Mouse (Mus musculus): Measurements from ENCODE around the gene Armh1.

Gene Armh1

DNA sequence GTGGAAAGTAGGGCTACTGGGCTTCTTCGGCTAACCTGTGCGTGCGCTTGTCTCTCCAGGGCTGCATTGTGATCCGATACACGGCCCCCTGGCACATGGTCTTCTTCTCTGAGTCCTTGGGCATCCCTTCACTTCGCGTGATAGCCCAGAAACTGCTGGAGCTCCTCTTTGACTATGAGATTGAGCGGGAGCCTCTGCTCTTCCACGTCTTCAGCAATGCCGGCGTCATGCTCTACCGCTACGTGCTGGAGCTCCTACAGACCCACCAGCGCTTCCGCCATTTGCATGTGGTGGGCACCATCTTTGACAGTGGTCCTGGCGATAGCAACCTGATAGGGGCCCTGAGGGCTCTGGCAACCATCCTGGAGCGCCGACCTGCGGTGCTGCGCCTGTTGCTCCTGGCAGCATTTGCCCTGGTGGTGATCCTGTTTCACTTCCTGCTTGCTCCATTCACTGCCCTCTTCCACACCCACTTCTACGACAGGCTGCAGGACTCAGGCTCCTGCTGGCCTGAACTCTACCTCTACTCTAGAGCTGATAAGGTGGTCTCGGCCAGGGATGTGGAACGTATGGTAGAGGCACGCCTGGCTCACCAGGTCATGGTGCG, 16.0 kb upstream of the Armh1 start:
- peak; percentile 54 for DNase-seq (ENCODE audit: low read depth, low spot score)

DNA sequence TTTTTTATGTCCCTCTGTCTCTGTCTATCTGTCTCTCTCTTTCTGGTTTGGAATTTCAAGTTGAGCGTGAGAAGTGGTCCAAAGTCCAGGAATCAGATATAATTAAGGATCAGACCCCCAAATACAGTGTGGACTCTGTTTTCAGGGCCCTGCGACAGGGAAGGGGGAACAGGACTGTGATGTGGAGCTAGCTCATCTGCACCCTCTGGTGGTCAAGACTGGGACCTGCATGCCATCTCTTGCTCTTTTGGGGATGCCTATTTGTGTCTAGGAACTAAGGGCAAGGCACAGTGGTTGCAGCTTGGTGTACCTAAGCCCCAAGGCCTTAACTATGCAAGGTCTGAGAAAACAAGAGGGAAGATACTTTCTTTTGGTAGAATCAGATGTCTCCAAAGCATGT, 15.4 kb upstream of the Armh1 start:
- DNase-seq (ENCODE audit: low read depth, low spot score) = peak; percentile 86

DNA sequence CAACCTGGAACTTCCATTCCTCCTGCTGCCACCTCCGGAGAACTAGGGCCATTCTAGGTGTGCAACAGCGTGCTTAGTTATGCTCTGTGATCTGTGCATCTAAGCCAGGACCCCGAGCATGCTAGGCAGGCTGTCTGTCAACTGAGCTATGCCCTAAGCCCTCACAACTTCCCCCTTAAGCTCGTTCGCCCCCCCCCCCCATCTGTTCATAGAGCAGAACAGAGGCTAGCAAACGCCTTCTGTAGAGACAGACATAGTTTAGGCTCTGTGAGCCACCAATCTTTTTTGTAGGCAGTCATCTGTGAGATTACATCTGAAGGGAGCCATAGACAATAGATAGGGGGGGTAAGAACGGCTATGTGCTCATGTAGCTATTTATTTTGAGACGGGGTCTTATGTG, 11.1 kb upstream of the Armh1 start:
- no peak for DNase-seq (ENCODE audit: low read depth, low spot score)

DNA sequence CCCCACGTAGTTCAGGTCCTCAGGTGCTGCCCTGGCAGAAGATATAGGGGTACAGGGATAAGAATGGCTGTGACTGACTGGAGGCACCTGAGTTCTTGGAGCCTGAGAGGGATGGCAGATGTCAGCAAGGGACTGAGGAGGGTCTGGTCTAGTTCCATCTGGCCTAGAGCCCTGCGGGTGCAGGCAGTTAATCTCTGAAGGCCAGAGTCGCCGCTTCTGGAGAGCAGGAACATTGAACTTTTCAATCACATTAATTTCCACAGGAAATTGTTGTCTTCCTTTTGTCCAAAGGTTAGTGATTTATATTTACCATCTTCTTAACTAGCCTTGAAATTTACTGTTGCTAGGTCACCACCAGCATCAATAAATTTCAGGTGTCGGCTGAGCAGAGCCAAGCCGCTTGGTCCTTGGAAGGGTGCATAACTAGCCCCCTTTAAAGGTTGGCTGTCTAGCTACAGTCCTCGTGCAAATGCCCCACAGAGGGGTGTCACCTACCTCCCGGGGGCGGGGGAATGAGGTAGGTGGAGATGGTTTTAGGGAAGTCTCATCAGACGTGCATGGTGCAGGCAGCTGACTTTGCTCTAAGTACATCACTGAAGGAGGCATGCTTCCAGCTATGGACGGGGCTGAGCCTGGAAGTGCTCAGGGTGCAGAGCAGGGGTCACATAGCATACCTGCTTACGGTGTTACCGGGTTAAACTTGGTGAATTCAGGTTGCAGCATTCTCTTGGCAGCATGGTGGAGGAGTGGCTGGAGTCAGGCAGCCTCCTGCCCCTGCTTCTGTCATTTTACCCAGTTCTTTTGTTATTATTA, 10.4 kb upstream of the Armh1 start:
- DNase-seq (ENCODE audit: low read depth, low spot score) = no peak

DNA sequence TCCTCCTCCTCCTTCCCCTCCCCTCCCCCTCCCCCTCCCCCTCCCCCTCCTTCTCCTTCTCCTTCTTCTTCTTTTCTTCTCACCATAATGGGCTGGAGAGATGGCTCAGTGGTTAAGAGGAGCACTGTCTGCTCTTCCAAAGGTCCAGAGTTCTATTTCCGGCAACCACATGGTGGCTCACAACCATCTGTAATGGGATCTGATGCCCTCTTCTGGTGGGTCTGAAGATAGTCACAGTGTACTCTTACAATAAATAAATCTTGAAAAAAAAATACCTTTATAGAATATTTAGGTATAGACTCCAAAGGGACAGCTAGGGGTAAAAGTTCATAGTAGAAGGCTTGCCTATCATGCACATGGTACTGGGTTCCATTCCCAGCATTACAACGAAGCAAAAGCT, 9.3 kb upstream of the Armh1 start:
- DNase-seq (ENCODE audit: low read depth, low spot score) = peak; percentile 55

DNA sequence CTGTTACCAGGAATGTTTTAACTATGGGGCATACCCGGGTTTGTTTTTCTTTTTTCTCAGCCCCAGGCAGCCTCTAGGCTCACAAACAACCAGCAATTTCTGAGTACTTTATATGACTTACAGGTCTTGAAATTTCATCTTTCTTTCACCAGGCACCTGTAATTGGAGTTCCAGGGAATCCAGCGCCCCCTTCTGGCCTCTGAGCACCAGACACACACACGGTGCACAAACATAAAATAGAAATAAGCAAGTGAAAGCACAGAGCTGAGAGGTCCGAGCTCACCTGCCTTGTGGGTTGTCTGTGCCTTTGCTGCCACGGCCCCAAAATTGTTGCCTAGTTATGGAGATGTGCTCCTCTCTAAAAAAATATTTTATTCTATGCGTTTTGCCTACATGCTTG, 8.0 kb upstream of the Armh1 start:
- peak; percentile 76 for DNase-seq (ENCODE audit: low read depth, low spot score)

DNA sequence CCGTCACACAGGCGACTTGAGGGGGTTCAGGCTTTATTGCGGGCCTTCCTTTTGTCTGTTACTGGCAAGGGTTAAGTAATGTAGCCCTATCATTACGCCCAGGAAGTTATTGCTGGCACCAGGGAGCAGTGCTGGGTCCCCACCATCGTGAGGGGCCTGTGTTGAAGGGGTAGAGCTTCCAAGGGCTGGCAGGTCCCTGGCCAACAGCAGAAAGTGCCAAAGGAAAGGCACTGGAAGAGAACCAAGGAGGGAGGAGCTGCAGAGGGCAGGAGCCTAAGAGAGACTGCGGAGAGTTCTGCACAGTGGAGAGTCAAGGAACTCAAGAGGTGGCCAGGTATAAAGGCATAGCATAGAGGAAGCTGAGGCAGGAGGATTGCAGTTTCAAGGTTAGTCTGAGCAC, 2.7 kb upstream of the Armh1 start:
- no peak for DNase-seq (ENCODE audit: low read depth, low spot score)

DNA sequence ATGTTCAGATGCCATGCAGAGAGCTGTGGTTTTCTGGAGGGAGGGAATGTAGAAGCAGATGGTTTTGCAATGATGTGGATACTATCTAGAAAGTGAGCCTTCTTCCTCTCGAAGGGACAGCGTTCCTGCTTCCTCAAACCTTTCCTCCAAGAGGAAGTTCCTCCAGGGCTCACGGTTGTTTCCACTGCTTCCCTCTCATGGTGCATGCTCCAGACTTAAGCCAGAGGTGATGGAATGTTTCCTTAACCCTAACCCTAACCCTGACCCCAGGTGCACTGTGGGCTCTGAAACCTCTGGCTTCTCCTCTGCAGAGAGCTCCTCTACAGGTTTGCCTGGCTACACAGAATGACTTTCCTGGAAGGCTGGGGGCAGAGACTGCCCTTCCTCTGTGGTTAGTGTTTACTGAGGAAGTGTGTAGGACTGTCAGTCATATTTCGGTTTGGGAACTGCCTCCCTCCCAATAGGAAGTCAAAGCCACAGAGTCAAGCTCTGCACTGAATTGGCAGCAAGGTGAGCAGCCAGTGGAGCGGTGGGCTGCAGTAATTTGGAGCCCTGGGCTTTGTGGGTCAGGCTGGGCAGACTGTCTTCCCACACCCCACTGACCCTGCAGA, 2.2 kb upstream of the Armh1 start:
- DNase-seq (ENCODE audit: low read depth, low spot score) = no peak

DNA sequence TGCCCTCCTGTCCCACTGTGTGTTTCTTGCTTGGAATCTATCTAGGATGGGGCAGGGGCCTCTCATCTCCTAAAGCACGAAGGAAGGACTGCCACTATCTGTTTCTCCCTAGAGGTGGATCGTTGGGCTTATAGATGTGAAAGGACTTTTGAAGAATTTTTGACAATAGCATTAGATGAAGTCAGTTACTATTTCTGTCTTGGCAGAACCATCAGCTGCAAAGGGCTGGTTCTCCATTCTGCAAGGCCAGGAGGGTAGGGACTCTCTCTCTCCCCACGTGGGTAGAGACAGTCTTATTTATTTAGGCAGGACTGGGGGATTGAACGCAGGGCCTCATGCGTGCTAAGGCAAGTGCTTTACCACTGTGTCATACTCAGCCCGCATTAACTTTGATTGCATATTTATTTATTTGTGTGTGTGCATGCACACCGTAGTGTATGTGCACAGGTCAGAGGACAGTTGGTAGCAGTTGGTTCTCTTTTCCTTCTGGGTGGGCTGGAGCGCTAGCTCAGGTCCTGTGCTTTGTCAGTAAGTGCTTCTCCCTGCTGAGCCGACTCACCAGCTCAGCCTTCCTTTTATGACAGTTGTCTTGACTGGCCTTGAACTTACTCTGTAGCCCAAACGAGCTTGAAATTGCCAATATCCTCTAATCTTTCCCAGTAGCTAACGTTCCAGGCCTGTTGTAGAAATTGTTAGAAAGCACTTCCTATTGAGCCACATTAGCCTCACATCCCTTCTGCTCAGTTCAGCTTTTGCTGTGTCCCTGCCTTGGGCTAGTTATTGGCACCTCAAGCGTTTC, 1.5 kb upstream of the Armh1 start:
- DNase-seq (ENCODE audit: low read depth, low spot score) = no peak

DNA sequence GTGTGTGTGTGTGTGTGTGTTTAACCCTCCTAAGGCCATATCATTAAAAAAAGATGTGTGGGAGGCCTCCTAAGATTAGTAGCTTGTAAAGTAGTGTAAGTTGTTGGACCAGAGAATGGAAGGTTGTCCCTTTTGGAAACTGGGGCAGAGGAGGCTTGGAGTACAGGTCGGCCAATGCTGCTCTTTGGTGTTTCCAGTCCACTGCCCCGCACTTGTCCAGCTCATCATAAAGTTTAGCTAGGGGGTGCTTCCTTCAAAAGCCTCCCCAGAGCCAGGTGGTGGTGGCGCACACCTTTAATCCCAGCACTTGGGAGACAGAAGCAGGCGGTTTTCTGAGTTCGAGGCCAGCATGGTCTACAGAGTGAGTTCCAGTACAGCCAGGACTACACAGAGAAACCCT, 830 bp upstream of the Armh1 start:
- DNase-seq (ENCODE audit: low read depth, low spot score) = no peak

DNA sequence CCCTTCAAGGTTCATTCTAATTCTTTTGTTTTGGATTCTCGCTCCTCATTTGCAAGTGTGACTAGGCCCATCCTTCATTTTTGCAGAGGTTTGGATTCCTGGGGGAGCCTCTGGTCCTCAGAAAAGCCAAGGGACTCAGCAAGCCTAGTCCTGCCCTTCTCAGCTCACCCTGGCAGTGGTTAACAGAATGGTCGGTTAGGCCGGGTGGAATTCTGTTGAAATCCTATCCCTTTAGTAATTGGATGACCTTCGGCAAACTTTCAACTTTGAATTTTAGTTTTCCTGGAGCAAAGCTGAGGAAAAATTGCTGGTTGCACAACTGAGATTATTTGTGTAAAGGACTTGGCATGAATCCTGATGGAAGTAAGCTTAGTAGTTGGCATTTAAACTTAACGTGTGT, 426 bp upstream of the Armh1 start:
- DNase-seq (ENCODE audit: low read depth, low spot score) = no peak

DNA sequence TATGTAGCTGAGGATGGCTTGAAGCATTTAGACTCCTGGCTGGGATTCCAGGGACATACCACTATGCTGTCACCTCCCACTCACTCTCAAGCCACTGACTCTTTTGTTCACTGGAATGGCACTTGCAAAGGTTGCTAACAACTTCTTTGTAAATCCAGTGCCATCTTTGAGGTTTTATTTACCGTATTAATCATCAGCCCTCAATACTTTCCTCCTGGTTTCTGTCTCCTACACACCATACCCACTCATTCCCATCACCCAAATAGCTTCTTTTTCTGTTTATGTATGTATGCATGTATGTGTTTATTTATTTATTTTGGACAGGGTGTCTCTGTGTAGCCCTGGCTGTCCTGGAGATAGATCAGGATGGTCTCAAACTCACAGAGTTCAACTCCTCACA, 943 bp downstream of the Armh1 start:
- DNase-seq (ENCODE audit: low read depth, low spot score) = no peak

DNA sequence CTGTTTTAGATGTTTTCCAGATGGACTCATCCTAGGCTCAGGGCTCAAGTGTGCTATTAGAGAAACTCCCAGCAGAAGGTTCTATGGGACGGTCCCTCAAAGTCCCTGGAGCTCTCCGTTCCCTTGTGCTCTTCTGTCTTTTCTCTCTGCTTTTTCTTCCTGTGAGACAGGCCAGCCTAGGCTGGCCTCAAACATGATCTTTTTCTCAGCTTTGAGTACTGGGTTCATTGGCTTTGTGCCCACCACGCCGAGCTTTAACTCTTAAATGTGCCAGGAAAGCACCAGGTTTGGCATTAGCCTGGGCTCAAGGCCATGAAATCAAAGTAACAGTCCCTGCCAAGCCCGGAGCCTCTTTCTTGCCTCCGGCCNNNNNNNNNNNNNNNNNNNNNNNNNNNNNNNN, 11.1 kb downstream of the Armh1 start:
- DNase-seq (ENCODE audit: low read depth, low spot score) = no peak

DNA sequence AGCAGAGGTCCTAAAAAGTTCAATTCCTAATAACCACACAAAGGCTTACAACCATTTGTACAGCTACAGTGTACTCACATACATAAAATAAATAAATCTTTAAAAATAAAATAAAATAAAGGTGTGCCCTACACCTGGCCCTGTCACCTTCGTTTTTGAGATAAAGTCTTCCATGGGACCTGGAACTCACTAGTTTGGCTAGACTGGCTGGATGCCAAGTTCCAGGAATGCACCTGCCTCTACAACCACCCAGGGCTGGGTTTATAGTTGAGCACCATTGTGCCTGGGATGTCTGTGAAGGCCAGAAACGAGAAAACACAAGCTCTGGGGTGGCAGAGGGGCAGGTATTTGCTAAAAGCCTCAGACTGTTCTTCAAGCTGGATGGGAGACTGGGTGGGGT, 12.8 kb downstream of the Armh1 start:
- no peak for DNase-seq (ENCODE audit: low read depth, low spot score)

DNA sequence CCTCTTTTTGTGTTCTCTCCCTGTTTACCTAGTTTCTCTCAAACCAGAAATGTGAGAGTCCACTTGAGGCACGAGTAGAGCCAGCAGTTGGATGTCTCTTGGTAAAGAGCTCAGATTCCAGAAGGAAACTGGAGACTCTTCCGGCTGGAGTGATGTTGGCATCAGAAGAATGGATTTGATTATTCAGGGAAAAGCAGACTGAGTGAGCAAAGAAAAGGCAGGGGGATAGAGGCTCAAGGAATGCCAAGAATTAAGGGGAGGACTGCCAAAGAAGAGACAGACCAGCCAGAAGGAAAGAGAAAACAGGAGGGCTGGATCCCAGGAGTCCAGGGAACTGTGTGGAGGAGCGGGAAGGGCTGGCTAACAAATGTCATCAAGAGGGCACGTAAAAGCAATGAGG, 16.1 kb downstream of the Armh1 start:
- no peak for DNase-seq (ENCODE audit: low read depth, low spot score)

DNA sequence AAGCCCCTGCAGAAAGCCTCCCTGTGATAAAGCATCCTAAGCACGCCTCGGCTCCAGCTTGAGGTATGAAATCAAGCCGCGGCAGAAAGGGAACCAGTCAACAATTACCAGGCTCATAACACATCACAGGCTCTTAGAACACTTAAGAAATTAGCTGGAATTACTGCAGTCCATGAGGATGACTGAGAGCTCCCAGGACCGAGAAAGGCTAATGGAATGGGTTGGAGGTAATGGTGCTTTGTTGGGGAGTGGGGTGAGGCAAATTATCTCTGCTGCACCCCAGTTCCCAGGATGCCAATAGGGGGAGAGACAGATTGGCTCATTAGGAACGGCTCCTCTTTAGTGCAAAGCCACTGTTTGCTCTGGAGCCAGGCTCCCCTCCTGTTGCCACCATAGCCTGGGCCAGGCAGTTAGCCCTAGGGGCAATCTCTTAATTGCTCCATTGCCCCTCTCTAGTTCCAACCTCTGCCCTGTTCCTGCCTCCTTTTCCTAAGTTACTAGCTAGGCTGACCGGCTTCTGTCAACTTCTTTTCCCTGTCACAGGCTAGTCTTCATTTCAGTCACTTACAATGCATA, 17.7 kb downstream of the Armh1 start:
- no peak for DNase-seq (ENCODE audit: low read depth, low spot score)

DNA sequence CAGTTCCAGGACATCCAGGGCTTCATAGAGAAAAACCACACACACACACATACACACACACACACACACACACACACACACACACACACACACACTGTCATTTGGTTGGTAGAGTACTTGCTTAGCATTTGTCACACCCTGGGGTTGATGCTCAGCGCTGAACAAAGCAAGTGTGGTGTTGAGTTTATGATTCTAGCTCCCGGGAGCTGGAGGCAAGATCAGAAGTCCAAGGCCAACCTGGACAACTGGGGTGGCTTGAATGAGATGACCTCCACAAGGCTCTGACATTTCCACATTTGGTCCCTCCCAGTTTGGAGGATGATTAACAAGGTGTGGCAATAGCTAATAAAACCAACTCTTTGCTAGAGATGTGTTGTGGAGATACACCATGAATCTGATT, 20.7 kb downstream of the Armh1 start:
- DNase-seq (ENCODE audit: low read depth, low spot score) = no peak

DNA sequence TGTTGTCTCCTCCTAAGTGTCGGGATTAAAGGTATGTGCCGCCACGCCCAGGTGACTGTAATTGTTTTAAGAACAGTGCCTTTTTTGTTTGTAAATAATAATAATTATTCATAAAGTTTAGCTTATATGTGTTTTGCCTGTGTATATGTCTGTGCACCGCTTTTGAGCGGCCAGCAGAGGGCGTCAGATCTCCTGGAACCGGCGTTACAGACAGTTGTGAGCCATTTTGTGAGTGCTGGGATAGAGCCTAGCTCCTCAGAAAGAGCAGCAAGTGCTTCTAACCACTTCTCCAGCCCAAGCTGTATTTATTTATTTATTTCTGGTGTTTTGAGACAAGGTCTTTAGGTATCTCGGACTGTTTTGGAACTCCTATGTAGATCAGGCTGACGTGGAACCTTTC, 21.6 kb downstream of the Armh1 start:
- DNase-seq (ENCODE audit: low read depth, low spot score) = peak; percentile 79

DNA sequence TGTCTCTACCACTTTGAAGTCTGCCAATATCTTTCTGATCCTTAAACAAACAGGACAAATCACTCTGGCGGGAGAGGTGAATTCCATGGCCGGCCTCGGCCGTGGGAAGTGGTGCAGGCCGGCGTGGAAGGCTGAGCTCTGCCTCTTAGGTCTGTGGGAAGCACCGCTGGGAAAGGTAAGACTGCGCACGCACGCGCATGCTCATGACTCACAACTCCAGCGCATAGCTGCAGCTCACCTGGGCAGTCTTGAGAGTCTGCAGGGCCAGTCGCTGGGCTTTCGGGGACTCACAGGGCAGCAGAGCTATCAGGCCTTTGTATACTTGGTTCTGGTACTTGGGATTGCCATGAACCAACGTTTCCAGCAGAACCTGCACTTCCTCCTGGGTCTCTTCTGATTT, 22.3 kb downstream of the Armh1 start:
- DNase-seq (ENCODE audit: low read depth, low spot score) = peak; percentile 34

DNA sequence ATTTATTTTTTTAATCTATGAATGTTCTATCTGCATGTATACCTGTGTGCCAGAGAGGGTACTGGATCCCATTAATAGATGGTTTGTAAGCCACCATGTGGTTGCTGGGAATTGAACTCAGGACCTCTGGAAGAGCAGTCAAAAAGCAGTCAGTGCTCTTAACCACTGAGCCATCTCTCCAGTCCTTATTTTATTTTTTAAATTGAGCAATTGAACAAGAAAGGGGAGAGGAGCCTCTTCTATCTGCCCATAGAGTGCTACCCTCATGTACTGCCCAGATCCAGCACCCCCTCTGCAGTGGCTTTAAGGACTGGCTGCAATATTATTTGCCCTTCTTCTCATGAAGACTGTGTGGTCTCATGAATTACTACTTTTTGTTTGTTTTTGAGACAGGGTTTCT, 26.7 kb downstream of the Armh1 start:
- no peak for DNase-seq (ENCODE audit: low read depth, low spot score)

DNA sequence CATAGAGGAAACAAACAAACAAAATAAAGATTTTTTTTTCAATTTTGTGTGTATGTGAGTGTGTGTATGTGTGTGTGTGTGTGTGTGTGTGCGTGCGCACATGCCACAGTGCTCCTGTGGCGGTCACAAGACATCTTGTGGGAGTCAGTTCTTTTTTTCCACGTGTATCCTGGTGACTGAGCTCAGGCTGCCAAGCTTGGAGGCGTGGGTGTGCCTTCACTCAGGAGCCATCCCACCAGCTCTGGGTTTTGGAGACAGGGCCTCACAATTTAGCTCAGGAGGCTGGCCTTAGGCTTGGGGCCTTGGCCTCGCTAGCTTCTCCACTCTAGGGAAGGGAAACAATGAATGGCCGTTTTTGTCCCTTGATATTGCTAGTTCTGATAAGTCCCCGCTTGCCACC, 27.8 kb downstream of the Armh1 start:
- DNase-seq (ENCODE audit: low read depth, low spot score) = peak; percentile 31

DNA sequence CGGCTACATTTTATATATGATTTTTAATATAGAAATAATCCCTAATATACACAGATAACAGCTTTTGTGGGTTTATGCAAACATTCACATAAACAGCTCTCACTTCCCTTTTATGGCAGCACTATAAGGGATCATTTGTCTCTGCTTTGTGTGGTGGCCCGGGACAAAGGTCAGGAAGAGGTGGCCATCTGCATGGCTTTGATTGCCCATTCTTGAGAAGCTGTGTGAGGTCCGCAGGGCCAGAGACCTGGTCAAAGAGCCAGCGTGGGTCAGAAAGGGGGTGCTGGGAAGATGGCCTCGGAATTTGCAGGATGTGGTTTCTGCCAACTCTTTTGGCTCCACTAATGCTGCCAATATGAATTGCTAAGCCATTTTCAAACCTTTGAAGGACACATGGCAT, 28.9 kb downstream of the Armh1 start:
- no peak for DNase-seq (ENCODE audit: low read depth, low spot score)

All from ZHBTc4 (cell line).